Mouse (Mus musculus): Measurements from ENCODE around the gene Stk17b. TPM values are rescaled to one million over a fixed set of nuclear protein-coding genes. Genes with fewer than 3 reads are reported as not detected.

Gene Stk17b
- polyA plus RNA-seq, 1 experiment from 2014 or later, result 13.6 TPM

- Histone ChIP-seq H3K4me1 (replicated peaks; ENCODE audit: insufficient read depth, low read length) (no peaks in the 10 kb centered on the region), H3K27me3 (ENCODE audit: insufficient read depth, low read length) (no peaks in the 10 kb centered on the region), H3K4me2 (ENCODE audit: low read length) (peak within 1 kb of the TSS; percentile 68), H3K4me3 (replicated peaks; ENCODE audit: low read depth, low read length) (peak within 1 kb of the TSS; percentile 34), H3K27ac (no peak within 1 kb of the TSS), H3K9ac (ENCODE audit: low read depth, low read length) (0 out of 2 replicates have a peak within 1 kb of the TSS, but pooled peaks have one; percentile 44), H3K36me3 (ENCODE audit: insufficient read depth, low read length) (no peaks in the 10 kb centered on the region), H3K9me3 (replicated peaks; ENCODE audit: low read length) (no peaks in the 10 kb centered on the region)
- WGBS, result 11% methylated on average over 42 of the region's 42 CpGs
- peak; percentile 65 for DNase-seq (ENCODE audit: low spot score)
- ATAC-seq (replicated peaks; ENCODE audit: low FRiP score, low read depth), result peak; percentile 76
- TF ChIP-seq CTCF (IDR thresholded peaks at IDR 0.05; ENCODE audit: low read depth), result peak; percentile 52
Observed at GRCm38 (mm10) chr1:53706431-53707361, 78.3 kb downstream of the Stk17b start, which contains the start of gene Dnah7a. Gene Dnah7a, minus strand, starts transcription at chr1:53706784.

Other genes starting within 250 kb of the Stk17b start
- 0.33 and 0.55 TPM in 2 replicates for gene Dnah7a, start 78.4 kb downstream of the Stk17b start, polyA plus RNA-seq (2015; fragmentation: Nextera tagmentation; extraction: Ambion mirVana)

Measured in kidney, postnatal 0 days (tissue).